Mouse (Mus musculus) ES-Bruce4 (cell line): Measurements from ENCODE around the gene Uggt2.

Source experiments
- CTCF ChIP-seq: IDR thresholded peaks from one replicate; pipeline ENCODE4 v1.8.1; 2011; ENCODE audit warnings: low read depth, low read length
- EP300 ChIP-seq: IDR thresholded peaks from 2 replicates; pipeline ENCODE4 v1.6.1; 2011; ENCODE audit warnings: low read depth, low read length; ENCODE audit not compliant: insufficient read depth
- POLR2A ChIP-seq: IDR thresholded peaks from one replicate; pipeline ENCODE4 v1.8.1; 2011; ENCODE audit warnings: low read length; ENCODE audit not compliant: insufficient read depth

GRCm38 (mm10) chr14:119112558-119112957, 13.3 kb upstream of the Uggt2 start:
- TF ChIP-seq EP300, result no peak
- TF ChIP-seq CTCF, result no peak
- TF ChIP-seq POLR2A, result no peak
